Mouse (Mus musculus): Measurements from ENCODE around the gene Bckdha. TPM values are rescaled to one million over a fixed set of nuclear protein-coding genes. Genes with fewer than 3 reads are reported as not detected.
A peak's percentile ranks its signal among the peaks of the same experiment; 100 is the strongest.

The Bckdha gene
- polyA plus RNA-seq, 1 experiment from 2014 or later, result 39.6 TPM

DNA sequence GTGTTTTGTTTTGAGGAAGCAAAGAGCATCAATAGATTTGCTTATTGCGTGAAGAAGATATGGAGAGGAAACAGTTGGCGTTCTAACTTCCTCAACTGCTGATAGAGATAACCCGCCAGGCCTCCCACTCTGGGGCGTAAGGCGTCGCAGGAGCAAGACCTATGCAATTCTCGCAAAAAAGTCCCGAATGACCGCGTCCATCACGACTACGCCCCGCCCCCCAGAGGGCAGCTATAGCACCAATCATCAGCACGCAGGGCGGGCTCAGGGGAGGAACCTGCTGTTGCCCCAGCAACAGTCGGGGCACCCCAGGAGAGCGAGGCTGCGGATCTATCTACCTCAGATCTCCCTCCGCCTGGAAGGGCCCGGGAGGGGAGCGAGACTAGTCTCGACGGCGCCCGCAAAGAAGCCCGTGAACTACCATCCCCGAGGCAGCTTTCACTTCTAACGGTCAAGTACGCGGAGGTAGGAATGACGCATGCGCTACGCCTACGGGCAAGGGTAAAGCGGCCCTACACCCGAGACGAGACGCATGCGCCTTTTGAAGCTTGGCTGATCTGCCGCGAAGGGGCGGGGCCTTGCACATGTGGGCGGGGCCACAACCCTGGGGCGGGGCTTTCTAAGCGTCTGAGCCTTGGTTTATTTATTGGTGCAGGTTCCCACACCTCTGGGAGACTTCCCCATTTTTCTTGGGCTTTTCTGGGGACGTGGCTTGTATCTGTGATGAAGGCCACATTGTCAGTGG, 21.9 kb upstream of the Bckdha start, which contains the start of gene B9d2:
Gene B9d2 (plus strand): TSS at position 267 of the 745 bp plus-strand sequence.
- Histone ChIP-seq H3K27ac (replicated peaks) (peak within 1 kb of the TSS; percentile 95), H3K4me2 (peak within 1 kb of the TSS; percentile 64), H3K27me3 (replicated peaks) (peaks cover 12% of the 10 kb centered on the region), H3K9ac (replicated peaks) (peak within 1 kb of the TSS; percentile 60), H3K4me3 (replicated peaks) (peak within 1 kb of the TSS; percentile 56), H3K4me1 (peaks cover 28% of the 10 kb centered on the region), H3K36me3 (no peaks in the 10 kb centered on the region), H3K9me3 (replicated peaks) (no peaks in the 10 kb centered on the region)
- ATAC-seq (ENCODE audit: low FRiP score), result peak; percentile 93
- WGBS, result under 1% methylated on average over 46 of the region's 46 CpGs

- no peak for ATAC-seq (ENCODE audit: low FRiP score)
- H3K9ac ChIP-seq (replicated peaks), result peak overlapping the region; percentile 60
- 9% methylated on average over 6 of the region's 6 CpGs for WGBS
- peaks cover 12% of the 10 kb centered on the region for H3K27me3 ChIP-seq (replicated peaks)
- no peaks in the 10 kb centered on the region for H3K36me3 ChIP-seq
- peak overlapping the region; percentile 56 for H3K4me3 ChIP-seq (replicated peaks)
- H3K27ac ChIP-seq (replicated peaks), result peak overlapping the region; percentile 95
- no peaks in the 10 kb centered on the region for H3K9me3 ChIP-seq (replicated peaks)
- H3K4me2 ChIP-seq, result peak overlapping the region; percentile 64
- peaks cover 34% of the 10 kb centered on the region for H3K4me1 ChIP-seq
Observed at GRCm38 (mm10) chr7:25679971-25680370, 21.2 kb upstream of the Bckdha start.

DNA sequence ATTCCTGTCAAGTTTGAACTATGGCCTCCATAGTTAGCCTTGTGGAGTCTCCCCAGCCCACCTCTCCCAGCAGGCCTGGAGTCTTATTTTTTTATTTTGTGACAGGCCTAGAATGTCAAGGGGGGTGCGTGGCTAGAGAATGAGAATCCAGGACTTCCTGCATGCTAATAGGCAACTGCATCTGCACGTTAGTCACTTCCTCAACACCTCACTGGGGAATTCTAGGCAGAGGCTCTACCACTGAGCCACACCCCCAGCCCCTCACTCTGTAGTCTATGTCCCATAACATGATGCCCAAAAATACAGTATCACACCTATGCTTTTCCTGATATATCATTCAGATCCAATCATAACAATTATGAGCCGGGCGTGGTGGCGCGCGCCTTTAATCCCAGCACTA, 18.2 kb upstream of the Bckdha start:
- peak overlapping the region; percentile 37; the same call in 1 of the 2 replicates for H3K27ac ChIP-seq (replicated peaks)
- no peak overlapping the region for H3K4me3 ChIP-seq (replicated peaks)
- no peak overlapping the region for H3K9ac ChIP-seq (replicated peaks)
- no peaks in the 10 kb centered on the region for H3K9me3 ChIP-seq (replicated peaks)
- no peaks in the 10 kb centered on the region for H3K36me3 ChIP-seq
- H3K4me1 ChIP-seq, result peaks cover 45% of the 10 kb centered on the region
- ATAC-seq (ENCODE audit: low FRiP score), result no peak
- H3K4me2 ChIP-seq, result no peak overlapping the region
- 84% methylated on average over 7 of the region's 7 CpGs for WGBS
- H3K27me3 ChIP-seq (replicated peaks), result peaks cover 27% of the 10 kb centered on the region; the same call in 1 of the 2 replicates

DNA sequence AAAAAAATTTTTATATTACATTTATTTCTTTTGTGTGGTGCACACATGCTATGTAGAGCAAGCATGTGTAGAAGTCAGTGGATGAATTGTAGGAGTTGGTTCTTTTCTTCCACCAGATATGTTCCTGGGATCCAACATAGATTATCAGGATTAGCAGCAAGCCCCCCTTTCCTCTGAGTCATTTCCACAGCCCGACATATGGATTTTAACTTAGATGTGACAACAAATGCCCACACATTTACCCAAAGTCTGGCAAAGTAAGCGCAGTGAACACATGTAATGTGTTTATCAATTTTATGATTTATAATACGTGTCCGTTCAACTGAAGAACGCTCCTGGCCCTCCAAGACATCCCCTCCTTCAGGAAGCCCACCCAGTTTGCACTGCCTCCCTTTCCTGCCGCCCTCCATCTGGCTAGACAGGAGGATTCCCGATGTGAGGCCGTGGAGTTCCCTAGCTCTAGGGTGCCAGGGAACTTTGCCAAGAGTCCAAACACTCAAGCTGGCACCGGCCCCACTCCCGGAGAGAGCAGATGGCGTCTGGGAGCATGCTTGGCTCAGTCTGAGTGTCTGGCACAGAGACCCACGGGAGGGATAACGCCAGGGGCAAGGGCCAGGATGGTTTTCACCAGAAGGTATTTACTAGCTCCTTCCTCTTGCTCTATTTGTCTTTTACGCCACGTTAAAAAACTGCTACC, 17.5 kb upstream of the Bckdha start:
- ATAC-seq (ENCODE audit: low FRiP score), result no peak
- Histone ChIP-seq H3K36me3 (no peaks in the 10 kb centered on the region), H3K27me3 (replicated peaks) (peaks cover 27% of the 10 kb centered on the region; the same call in 1 of the 2 replicates), H3K27ac (replicated peaks) (peak overlapping the region; percentile 37; the same call in 1 of the 2 replicates), H3K4me1 (peaks cover 38% of the 10 kb centered on the region), H3K4me3 (replicated peaks) (no peak overlapping the region), H3K9ac (replicated peaks) (no peak overlapping the region), H3K9me3 (replicated peaks) (no peaks in the 10 kb centered on the region), H3K4me2 (peak overlapping the region; percentile 15; the same call in 1 of the 2 replicates)
- 39% methylated on average over 15 of the region's 15 CpGs for WGBS

GRCm38 (mm10) chr7:25675405-25675804, 16.6 kb upstream of the Bckdha start:
- H3K9ac ChIP-seq (replicated peaks), result peak overlapping the region; percentile 65; the same call in 1 of the 2 replicates
- 40% methylated on average over 6 of the region's 6 CpGs for WGBS
- peaks cover 33% of the 10 kb centered on the region for H3K4me1 ChIP-seq
- no peaks in the 10 kb centered on the region for H3K36me3 ChIP-seq
- peak overlapping the region; percentile 54 for H3K4me3 ChIP-seq (replicated peaks)
- peak overlapping the region; percentile 79 for H3K4me2 ChIP-seq
- no peaks in the 10 kb centered on the region for H3K9me3 ChIP-seq (replicated peaks)
- peak; percentile 2; the same call in 1 of the 2 replicates for ATAC-seq (ENCODE audit: low FRiP score)
- H3K27me3 ChIP-seq (replicated peaks), result peaks cover 27% of the 10 kb centered on the region; the same call in 1 of the 2 replicates
- H3K27ac ChIP-seq (replicated peaks), result no peak overlapping the region

DNA sequence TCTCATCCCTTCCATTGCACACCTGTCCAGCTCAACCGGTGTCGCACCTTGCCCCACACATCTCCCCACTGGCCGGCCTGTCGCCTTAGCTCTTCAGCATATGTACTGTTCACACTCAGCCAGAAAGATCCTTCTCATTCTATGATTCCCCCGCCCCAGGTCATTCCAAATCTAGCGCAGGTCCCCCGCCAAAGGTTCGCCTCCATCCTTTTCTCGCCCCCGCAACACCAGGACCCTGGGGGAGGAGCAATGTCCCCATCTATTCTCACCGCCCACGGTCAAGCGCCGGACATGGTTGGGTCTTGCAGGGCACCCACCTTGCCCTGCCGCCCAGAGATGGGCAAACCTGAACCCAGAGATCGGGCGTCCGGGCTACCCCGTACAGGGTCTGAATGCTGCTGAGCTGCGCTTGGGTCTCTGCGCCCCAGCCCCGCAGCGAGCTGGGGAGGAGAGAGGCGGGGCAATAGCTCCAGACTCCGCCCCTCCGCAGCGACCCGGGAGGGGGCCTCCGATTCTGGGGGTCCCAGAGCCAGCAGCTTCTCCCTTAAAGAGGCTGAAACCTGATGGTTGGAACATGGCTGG, 16.0 kb upstream of the Bckdha start, which contains the start of gene Tmem91:
Gene Tmem91 (minus strand): TSS at position 448 of the 582 bp plus-strand sequence.
- Histone ChIP-seq H3K27ac (replicated peaks) (no peak within 1 kb of the TSS), H3K4me2 (peak within 1 kb of the TSS; percentile 79), H3K36me3 (no peaks in the 10 kb centered on the region), H3K9me3 (replicated peaks) (no peaks in the 10 kb centered on the region), H3K4me3 (replicated peaks) (peak within 1 kb of the TSS; percentile 54), H3K4me1 (peaks cover 27% of the 10 kb centered on the region), H3K9ac (replicated peaks) (peak within 1 kb of the TSS; percentile 65), H3K27me3 (replicated peaks) (peaks cover 27% of the 10 kb centered on the region; the same call in 1 of the 2 replicates)
- ATAC-seq (ENCODE audit: low FRiP score), result peak; percentile 83
- 2% methylated on average over 29 of the region's 29 CpGs for WGBS

DNA sequence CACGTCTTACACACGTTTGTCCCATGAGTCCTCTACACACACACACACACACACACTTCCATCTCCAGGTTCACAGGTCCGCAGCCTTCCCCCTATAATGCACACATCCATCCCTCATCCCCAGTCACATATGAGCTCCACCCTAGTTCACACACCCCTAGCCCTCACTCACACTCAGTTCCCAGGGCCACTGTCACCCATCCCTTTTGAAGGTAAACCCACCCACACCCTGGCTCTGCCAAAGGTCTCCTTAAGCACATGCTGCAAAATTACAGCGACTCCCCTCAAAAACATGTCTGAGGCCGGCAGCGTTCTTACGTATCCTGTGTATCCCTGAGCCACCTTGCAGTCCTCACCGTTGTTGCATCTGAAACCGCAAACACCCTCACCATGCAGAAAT, 15.5 kb upstream of the Bckdha start:
- Histone ChIP-seq H3K4me1 (peaks cover 26% of the 10 kb centered on the region), H3K4me3 (replicated peaks) (peak overlapping the region; percentile 54), H3K9me3 (replicated peaks) (no peaks in the 10 kb centered on the region), H3K4me2 (peak overlapping the region; percentile 79), H3K36me3 (peaks cover under 1% of the 10 kb centered on the region; the same call in 1 of the 2 replicates), H3K9ac (replicated peaks) (peak overlapping the region; percentile 65), H3K27ac (replicated peaks) (no peak overlapping the region), H3K27me3 (replicated peaks) (peaks cover 27% of the 10 kb centered on the region; the same call in 1 of the 2 replicates)
- peak; percentile 18; the same call in 1 of the 2 replicates for ATAC-seq (ENCODE audit: low FRiP score)
- whole genome bisulfite sequencing, result 29% methylated on average over 9 of the region's 9 CpGs

DNA sequence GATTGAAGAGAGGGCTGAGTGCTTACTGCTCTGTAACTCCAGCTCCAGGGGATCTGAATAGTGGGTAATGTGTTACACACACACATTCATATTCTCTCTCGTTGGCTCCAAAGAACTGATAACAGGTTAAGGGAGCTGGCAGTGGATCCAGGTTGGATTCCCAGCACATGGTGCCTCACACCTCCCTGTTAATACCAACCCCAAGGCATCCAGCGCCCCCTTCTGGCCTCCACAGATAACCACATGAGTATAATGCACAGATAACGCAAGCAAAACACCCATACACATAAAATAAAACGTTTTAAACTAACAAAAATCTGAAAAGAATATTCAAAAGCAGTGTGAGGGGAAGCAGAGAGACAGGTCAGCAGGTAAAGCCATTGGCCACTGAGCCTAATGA, 13.7 kb upstream of the Bckdha start:
- ATAC-seq (ENCODE audit: low FRiP score), result no peak
- H3K36me3 ChIP-seq, result peaks cover 15% of the 10 kb centered on the region
- no peak overlapping the region for H3K27ac ChIP-seq (replicated peaks)
- H3K9ac ChIP-seq (replicated peaks), result no peak overlapping the region
- no peak overlapping the region for H3K4me2 ChIP-seq
- WGBS, result 49% methylated on average over 4 of the region's 4 CpGs
- H3K4me1 ChIP-seq, result peaks cover 26% of the 10 kb centered on the region
- no peaks in the 10 kb centered on the region for H3K9me3 ChIP-seq (replicated peaks)
- peaks cover 25% of the 10 kb centered on the region; the same call in 1 of the 2 replicates for H3K27me3 ChIP-seq (replicated peaks)
- no peak overlapping the region for H3K4me3 ChIP-seq (replicated peaks)

DNA sequence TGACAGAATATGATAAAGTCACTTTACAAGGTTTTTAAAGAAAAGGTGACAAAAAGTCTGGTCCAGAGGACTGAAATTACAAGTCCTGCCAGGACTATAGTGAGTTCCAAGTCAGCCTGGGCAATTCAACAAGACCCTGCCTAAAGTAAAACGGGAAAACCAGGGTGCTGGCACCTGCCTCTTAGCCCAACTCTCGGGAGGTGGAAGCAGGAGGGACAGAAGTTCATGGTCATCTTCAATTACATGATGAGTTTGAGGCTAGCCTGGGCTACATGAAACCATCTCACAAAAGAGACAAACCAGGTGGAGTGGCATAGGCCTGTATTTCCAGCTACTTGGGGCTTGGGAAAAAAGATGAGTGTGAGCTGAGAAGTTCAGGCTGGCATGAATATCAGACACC, 12.9 kb upstream of the Bckdha start:
- Histone ChIP-seq H3K27ac (replicated peaks) (no peak overlapping the region), H3K9me3 (replicated peaks) (no peaks in the 10 kb centered on the region), H3K4me1 (peaks cover 22% of the 10 kb centered on the region), H3K4me2 (no peak overlapping the region), H3K27me3 (replicated peaks) (peaks cover 25% of the 10 kb centered on the region; the same call in 1 of the 2 replicates), H3K4me3 (replicated peaks) (no peak overlapping the region), H3K36me3 (peaks cover 19% of the 10 kb centered on the region), H3K9ac (replicated peaks) (no peak overlapping the region)
- no peak for ATAC-seq (ENCODE audit: low FRiP score)
- WGBS, result 74% methylated on average over 2 of the region's 2 CpGs

DNA sequence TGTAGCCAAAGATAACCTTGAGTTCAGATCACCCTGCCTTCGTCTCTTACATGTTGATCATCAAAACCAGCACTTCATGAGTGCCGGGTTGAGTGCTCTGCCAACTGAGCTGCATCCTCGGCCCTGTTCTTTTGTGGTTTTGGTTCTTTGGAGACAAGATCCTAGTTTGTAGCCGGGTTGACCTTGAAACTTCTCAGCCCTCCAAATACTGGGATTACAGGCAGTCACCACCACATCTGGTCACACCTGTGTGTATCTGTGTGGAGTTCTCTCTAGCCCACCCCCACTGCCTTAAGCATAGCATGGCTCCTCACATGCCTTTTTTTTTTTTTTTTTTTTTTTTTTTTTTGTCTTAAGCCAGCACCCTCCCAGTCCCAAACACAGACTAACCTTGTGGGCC, 11.3 kb upstream of the Bckdha start:
- H3K9ac ChIP-seq (replicated peaks), result no peak overlapping the region
- no peak for ATAC-seq (ENCODE audit: low FRiP score)
- WGBS, result 91% methylated on average over 4 of the region's 4 CpGs
- H3K9me3 ChIP-seq (replicated peaks), result no peaks in the 10 kb centered on the region
- H3K4me3 ChIP-seq (replicated peaks), result no peak overlapping the region
- peaks cover 12% of the 10 kb centered on the region for H3K4me1 ChIP-seq
- peaks cover 28% of the 10 kb centered on the region for H3K36me3 ChIP-seq
- H3K4me2 ChIP-seq, result no peak overlapping the region
- no peak overlapping the region for H3K27ac ChIP-seq (replicated peaks)
- H3K27me3 ChIP-seq (replicated peaks), result peaks cover 20% of the 10 kb centered on the region; the same call in 1 of the 2 replicates

- ATAC-seq (ENCODE audit: low FRiP score), result no peak
- Histone ChIP-seq H3K27ac (replicated peaks) (no peak overlapping the region), H3K9me3 (replicated peaks) (no peaks in the 10 kb centered on the region), H3K4me2 (no peak overlapping the region), H3K4me1 (peaks cover 7% of the 10 kb centered on the region), H3K27me3 (replicated peaks) (peaks cover 19% of the 10 kb centered on the region; the same call in 1 of the 2 replicates), H3K9ac (replicated peaks) (no peak overlapping the region), H3K4me3 (replicated peaks) (no peak overlapping the region), H3K36me3 (peaks cover 30% of the 10 kb centered on the region)
- 78% methylated on average over 9 of the region's 9 CpGs for WGBS
Observed at GRCm38 (mm10) chr7:25669631-25670030, 10.8 kb upstream of the Bckdha start.
